Mouse (Mus musculus): ENCODE measurements at regions not wholly inside any gene's neighbourhood (a gene's known extent, or its start where the extent isn't known, plus 50 kb on each side); places are given as distances from the start of the nearest gene placed in this dataset.
A peak's percentile ranks its signal among the peaks of the same experiment; 100 is the strongest.

- peak overlapping the region; percentile 43 for H3K4me2 ChIP-seq
- no peak overlapping the region for H3K27ac ChIP-seq
- H3K36me3 ChIP-seq (replicated peaks), result no peaks in the 10 kb centered on the region
- ATAC-seq (replicated peaks), result no peak
- H3K9ac ChIP-seq, result no peak overlapping the region
- H3K4me1 ChIP-seq, result peaks cover 13% of the 10 kb centered on the region
- no peaks in the 10 kb centered on the region; the same call in 1 of the 2 replicates for H3K27me3 ChIP-seq (replicated peaks)
- no peaks in the 10 kb centered on the region for H3K9me3 ChIP-seq
- peak overlapping the region; percentile 14; the same call in 1 of the 2 replicates for H3K4me3 ChIP-seq
- WGBS, result 5% methylated on average over 11 of the region's 11 CpGs
Observed at GRCm38 (mm10) chr17:88159212-88159668, 94.1 kb upstream of the Fbxo11 start.

GRCm38 (mm10) chr17:88159851-88160676 lies 95.0 kb upstream of the Fbxo11 start:
- 29% methylated on average over 19 of the region's 19 CpGs for WGBS
- H3K27ac ChIP-seq, result no peak overlapping the region
- 0 out of 2 replicates have a peak, but pooled peaks have one; percentile 39 for ATAC-seq (replicated peaks)
- H3K9ac ChIP-seq, result no peak overlapping the region
- H3K27me3 ChIP-seq (replicated peaks), result no peaks in the 10 kb centered on the region; the same call in 1 of the 2 replicates
- peak overlapping the region; percentile 18; the same call in 1 of the 2 replicates for H3K4me3 ChIP-seq
- H3K9me3 ChIP-seq, result no peaks in the 10 kb centered on the region
- H3K4me2 ChIP-seq, result peak overlapping the region; percentile 43
- H3K36me3 ChIP-seq (replicated peaks), result no peaks in the 10 kb centered on the region
- H3K4me1 ChIP-seq, result peaks cover 13% of the 10 kb centered on the region

GRCm38 (mm10) chr17:88160677-88161001 lies 95.5 kb upstream of the Fbxo11 start:
- no peak for ATAC-seq (replicated peaks)
- Histone ChIP-seq H3K4me2 (no peak overlapping the region; the same call in 1 of the 2 replicates), H3K4me1 (peaks cover 13% of the 10 kb centered on the region), H3K27ac (no peak overlapping the region), H3K9me3 (no peaks in the 10 kb centered on the region), H3K36me3 (replicated peaks) (no peaks in the 10 kb centered on the region), H3K27me3 (replicated peaks) (no peaks in the 10 kb centered on the region; the same call in 1 of the 2 replicates), H3K4me3 (peak overlapping the region; percentile 18; the same call in 1 of the 2 replicates), H3K9ac (no peak overlapping the region)
- WGBS, result 64% methylated on average over 14 of the region's 14 CpGs

- Histone ChIP-seq H3K9ac (no peak overlapping the region), H3K4me1 (peaks cover 13% of the 10 kb centered on the region), H3K36me3 (replicated peaks) (no peaks in the 10 kb centered on the region), H3K9me3 (no peaks in the 10 kb centered on the region), H3K4me2 (no peak overlapping the region), H3K27ac (no peak overlapping the region), H3K4me3 (no peak overlapping the region), H3K27me3 (replicated peaks) (no peaks in the 10 kb centered on the region; the same call in 1 of the 2 replicates)
- WGBS, result 96% methylated on average over 8 of the region's 8 CpGs
- ATAC-seq (replicated peaks), result no peak
Observed at GRCm38 (mm10) chr17:88161766-88162165, 96.7 kb upstream of the Fbxo11 start.

GRCm38 (mm10) chr17:88164805-88165204 lies 99.7 kb upstream of the Fbxo11 start:
- H3K27ac ChIP-seq, result no peak overlapping the region
- no peak overlapping the region for H3K9ac ChIP-seq
- H3K4me2 ChIP-seq, result no peak overlapping the region
- H3K36me3 ChIP-seq (replicated peaks), result no peaks in the 10 kb centered on the region
- H3K9me3 ChIP-seq, result no peaks in the 10 kb centered on the region
- peaks cover 5% of the 10 kb centered on the region; the same call in 1 of the 2 replicates for H3K4me1 ChIP-seq
- H3K27me3 ChIP-seq (replicated peaks), result no peaks in the 10 kb centered on the region
- no peak overlapping the region for H3K4me3 ChIP-seq
- 82% methylated on average over 4 of the region's 4 CpGs for WGBS
- no peak for ATAC-seq (replicated peaks)

GRCm38 (mm10) chr17:88165811-88166210 lies 100.7 kb upstream of the Fbxo11 start:
- 82% methylated on average over 6 of the region's 6 CpGs for WGBS
- Histone ChIP-seq H3K9me3 (no peaks in the 10 kb centered on the region), H3K36me3 (replicated peaks) (no peaks in the 10 kb centered on the region), H3K27ac (no peak overlapping the region), H3K27me3 (replicated peaks) (no peaks in the 10 kb centered on the region), H3K4me1 (no peaks in the 10 kb centered on the region), H3K4me2 (no peak overlapping the region), H3K4me3 (no peak overlapping the region), H3K9ac (no peak overlapping the region)
- no peak for ATAC-seq (replicated peaks)

GRCm38 (mm10) chr17:88168262-88169096 lies 103.4 kb upstream of the Fbxo11 start:
- Histone ChIP-seq H3K36me3 (replicated peaks) (no peaks in the 10 kb centered on the region), H3K9me3 (no peaks in the 10 kb centered on the region), H3K27me3 (replicated peaks) (no peaks in the 10 kb centered on the region), H3K27ac (no peak overlapping the region), H3K4me1 (no peaks in the 10 kb centered on the region), H3K4me2 (no peak overlapping the region), H3K9ac (no peak overlapping the region), H3K4me3 (no peak overlapping the region)
- 73% methylated on average over 8 of the region's 8 CpGs for WGBS
- ATAC-seq (replicated peaks), result no peak

- Histone ChIP-seq H3K4me3 (no peak overlapping the region), H3K27me3 (replicated peaks) (no peaks in the 10 kb centered on the region), H3K27ac (no peak overlapping the region), H3K36me3 (replicated peaks) (no peaks in the 10 kb centered on the region), H3K4me1 (no peaks in the 10 kb centered on the region), H3K9me3 (no peaks in the 10 kb centered on the region), H3K9ac (no peak overlapping the region), H3K4me2 (no peak overlapping the region)
- ATAC-seq (replicated peaks), result no peak
- 93% methylated on average over 3 of the region's 3 CpGs for WGBS
Observed at GRCm38 (mm10) chr17:88171606-88172005, 106.5 kb upstream of the Fbxo11 start.

- Histone ChIP-seq H3K4me2 (no peak overlapping the region), H3K27me3 (replicated peaks) (no peaks in the 10 kb centered on the region), H3K36me3 (replicated peaks) (no peaks in the 10 kb centered on the region), H3K4me3 (no peak overlapping the region), H3K4me1 (no peaks in the 10 kb centered on the region), H3K27ac (no peak overlapping the region), H3K9ac (no peak overlapping the region), H3K9me3 (no peaks in the 10 kb centered on the region)
- no peak for ATAC-seq (replicated peaks)
- WGBS, result 76% methylated on average over 4 of the region's 4 CpGs
Observed at GRCm38 (mm10) chr17:88173354-88174032, 108.4 kb upstream of the Fbxo11 start.

GRCm38 (mm10) chr17:88174242-88174679 lies 109.2 kb upstream of the Fbxo11 start:
- no peak overlapping the region for H3K4me3 ChIP-seq
- ATAC-seq (replicated peaks), result no peak
- H3K9me3 ChIP-seq, result no peaks in the 10 kb centered on the region
- no peaks in the 10 kb centered on the region for H3K27me3 ChIP-seq (replicated peaks)
- no peak overlapping the region for H3K9ac ChIP-seq
- no peaks in the 10 kb centered on the region for H3K4me1 ChIP-seq
- no peak overlapping the region for H3K27ac ChIP-seq
- WGBS, result 78% methylated on average over 10 of the region's 10 CpGs
- H3K4me2 ChIP-seq, result no peak overlapping the region
- no peaks in the 10 kb centered on the region for H3K36me3 ChIP-seq (replicated peaks)

GRCm38 (mm10) chr17:88175951-88176623 lies 111.0 kb upstream of the Fbxo11 start:
- no peaks in the 10 kb centered on the region for H3K9me3 ChIP-seq
- ATAC-seq (replicated peaks), result no peak
- no peak overlapping the region for H3K27ac ChIP-seq
- H3K9ac ChIP-seq, result no peak overlapping the region
- 81% methylated on average over 4 of the region's 4 CpGs for WGBS
- H3K4me1 ChIP-seq, result no peaks in the 10 kb centered on the region
- no peaks in the 10 kb centered on the region for H3K27me3 ChIP-seq (replicated peaks)
- no peak overlapping the region for H3K4me2 ChIP-seq
- no peak overlapping the region for H3K4me3 ChIP-seq
- no peaks in the 10 kb centered on the region for H3K36me3 ChIP-seq (replicated peaks)
